Mouse (Mus musculus) midbrain, embryonic 12.5 days (tissue): ENCODE measurements around the gene Tbl1x. TPM values are rescaled to one million over a fixed set of nuclear protein-coding genes. Genes with fewer than 3 reads are reported as not detected.
"Not testable (repeated sequence)": the region's sequence is repeated elsewhere in the genome, so short reads cannot be mapped to it uniquely, and the experiment has no call there.

Experiments
- ATAC-seq: fragments of 200-750 bp; cut with Nextera tagmentation; 2 replicates; pipeline ENCODE4 v1.8.0; 2017; ENCODE audit warnings: low read depth, moderate TSS enrichment, moderate library complexity; ENCODE audit not compliant: low FRiP score
- H3K27ac ChIP-seq: fragments of 300-500 bp; sonication (generic); replicated peaks from 2 replicates; pipeline ENCODE4 v1.5.1; 2016; ENCODE audit warnings: mild to moderate bottlenecking
- H3K27me3 ChIP-seq: fragments of 300-500 bp; sonication (generic); 2 replicates; pipeline ENCODE4 v1.6.1; 2016; ENCODE audit warnings: mild to moderate bottlenecking
- H3K36me3 ChIP-seq: fragments of 300-500 bp; sonication (generic); 2 replicates; pipeline ENCODE4 v1.6.1; 2016
- H3K4me1 ChIP-seq: fragments of 300-500 bp; sonication (generic); 2 replicates; pipeline ENCODE4 v1.6.1; 2016
- H3K4me2 ChIP-seq: fragments of 300-500 bp; sonication (generic); replicated peaks from 2 replicates; pipeline ENCODE4 v1.6.1; 2016; ENCODE audit warnings: mild to moderate bottlenecking, moderate library complexity
- H3K4me3 ChIP-seq: fragments of 300-500 bp; sonication (generic); 2 replicates; pipeline ENCODE4 v1.5.1; 2016; ENCODE audit warnings: mild to moderate bottlenecking
- H3K9ac ChIP-seq: fragments of 300-500 bp; sonication (generic); replicated peaks from 2 replicates; pipeline ENCODE4 v1.6.1; 2016; ENCODE audit warnings: mild to moderate bottlenecking, moderate library complexity
- H3K9me3 ChIP-seq: fragments of 300-500 bp; sonication (generic); 2 replicates; pipeline ENCODE4 v1.6.1; 2016; ENCODE audit warnings: mild to moderate bottlenecking
- WGBS: fragments of 180-500 bp; shearing (Covaris S2); methylation state at CpG from one replicate; pipeline ENCODE4 v1.1.7; 2016; 5-methylcytosine and 5-hydroxymethylcytosine counted together
- polyA plus RNA-seq: library from polyadenylated mRNA; unstranded; fragments of >200 nt; fragmentation: Nextera tagmentation; extraction: Ambion mirVana; gene quantifications from 2 replicates; pipeline ENCODE4 v1.2.1, GENCODE M21; 2016

Gene Tbl1x
- polyA plus RNA-seq, 1 experiment from 2014 or later = 64.5 TPM

GRCm38 (mm10) chrX:77511994-77512485, 1.2 kb downstream of the Tbl1x start:
- peak overlapping the region; percentile 65 for H3K4me3 ChIP-seq
- H3K4me2 ChIP-seq = peak overlapping the region; percentile 56
- 0 out of 2 replicates have a peak, but pooled peaks cover 7% of the 10 kb centered on the region for H3K4me1 ChIP-seq
- H3K36me3 ChIP-seq = no peaks in the 10 kb centered on the region
- WGBS = 25% methylated on average over 12 of the region's 12 CpGs
- H3K9ac ChIP-seq = peak overlapping the region; percentile 75
- no peaks in the 10 kb centered on the region for H3K27me3 ChIP-seq
- H3K9me3 ChIP-seq = no peaks in the 10 kb centered on the region
- ATAC-seq = no peak
- peak overlapping the region; percentile 94 for H3K27ac ChIP-seq

GRCm38 (mm10) chrX:77517274-77518085, 6.7 kb downstream of the Tbl1x start:
- no peak for ATAC-seq
- H3K4me1 ChIP-seq = 0 out of 2 replicates have a peak, but pooled peaks cover 7% of the 10 kb centered on the region
- H3K4me3 ChIP-seq = no peak overlapping the region

DNA sequence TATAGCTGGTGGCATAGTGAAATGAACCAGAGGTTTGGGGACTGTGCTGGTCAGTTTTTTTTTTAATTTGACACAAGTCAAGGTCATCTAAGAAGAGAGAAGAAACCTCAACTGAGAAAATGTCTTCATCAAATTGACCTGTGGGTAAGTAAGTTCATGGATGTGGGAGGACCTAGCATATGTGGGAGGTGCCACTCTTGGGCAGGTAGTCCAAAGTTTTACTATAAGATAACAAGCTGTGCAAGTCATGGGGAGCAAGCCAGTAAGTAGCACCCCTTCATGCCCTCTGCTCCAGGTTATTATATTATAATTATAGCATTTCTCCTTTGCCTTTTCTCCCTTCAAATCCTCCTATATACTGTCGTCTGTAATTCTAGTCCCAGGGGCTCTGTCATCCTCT, 8.1 kb downstream of the Tbl1x start:
- Histone ChIP-seq H3K9ac (no peak overlapping the region), H3K9me3 (no peaks in the 10 kb centered on the region), H3K27ac (no peak overlapping the region), H3K36me3 (no peaks in the 10 kb centered on the region), H3K27me3 (no peaks in the 10 kb centered on the region), H3K4me1 (no peaks in the 10 kb centered on the region), H3K4me2 (no peak overlapping the region), H3K4me3 (no peak overlapping the region)
- ATAC-seq = no peak
- 69% methylated on average over 1 of the region's 1 CpGs for WGBS

More at GRCm38 (mm10) chrX:77517274-77518085, 6.7 kb downstream of the Tbl1x start:
- Histone ChIP-seq H3K27me3 (no peaks in the 10 kb centered on the region), H3K9me3 (no peaks in the 10 kb centered on the region), H3K27ac (no peak overlapping the region), H3K36me3 (no peaks in the 10 kb centered on the region), H3K4me2 (no peak overlapping the region), H3K9ac (no peak overlapping the region)
- 50% methylated on average over 8 of the region's 8 CpGs for WGBS

DNA sequence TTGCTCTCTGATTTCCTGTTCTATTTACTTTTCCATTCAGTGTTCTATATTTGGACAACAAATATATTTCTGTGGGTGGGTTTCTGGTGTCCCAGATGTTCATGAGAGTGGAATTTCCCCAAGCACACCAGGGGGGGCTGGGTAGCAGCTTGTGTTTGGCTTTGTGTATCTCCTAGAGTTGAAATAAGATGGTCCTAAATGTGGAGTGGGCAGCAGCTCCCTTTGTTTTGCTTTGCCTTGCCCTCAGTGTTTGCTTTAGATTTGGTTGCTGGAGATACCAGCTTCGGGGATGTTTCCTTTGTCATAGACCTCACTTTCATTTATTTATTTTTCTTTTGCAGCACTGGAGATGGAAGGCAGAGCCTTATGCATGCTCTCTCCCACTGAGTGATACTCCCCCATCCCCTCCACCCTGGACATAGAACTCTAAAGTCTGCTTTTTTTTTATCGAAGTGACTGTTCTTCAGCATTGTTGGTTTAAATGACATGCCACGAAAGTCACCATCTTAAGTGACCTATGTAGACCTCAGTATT, 12.1 kb downstream of the Tbl1x start:
- no peak for ATAC-seq
- no peak overlapping the region for H3K9ac ChIP-seq
- H3K27ac ChIP-seq = no peak overlapping the region
- no peaks in the 10 kb centered on the region for H3K9me3 ChIP-seq
- no peaks in the 10 kb centered on the region for H3K4me1 ChIP-seq
- H3K36me3 ChIP-seq = no peaks in the 10 kb centered on the region
- H3K27me3 ChIP-seq = no peaks in the 10 kb centered on the region
- 50% methylated on average over 3 of the region's 3 CpGs for WGBS
- no peak overlapping the region for H3K4me3 ChIP-seq
- H3K4me2 ChIP-seq = no peak overlapping the region

DNA sequence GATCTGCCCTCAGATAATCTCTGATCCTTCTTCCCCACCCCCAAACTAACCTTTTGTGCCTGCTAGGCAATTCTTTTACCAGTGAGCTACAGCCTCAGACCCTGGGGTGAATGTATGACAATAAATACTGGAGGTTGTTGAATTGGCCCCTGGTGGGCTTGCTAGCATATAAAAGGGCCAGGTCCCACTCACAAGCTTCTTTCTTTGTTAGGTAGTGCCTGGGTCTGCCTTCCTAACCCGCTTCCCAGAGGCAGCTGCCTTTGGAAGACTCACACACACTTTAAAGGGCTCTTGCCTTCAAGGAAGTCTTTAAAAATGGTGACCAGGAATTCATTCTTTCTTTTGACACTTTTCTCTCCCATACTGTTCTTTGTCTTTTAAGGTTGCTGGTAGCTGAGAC, 14.4 kb downstream of the Tbl1x start:
- Histone ChIP-seq H3K9ac (no peak overlapping the region), H3K4me2 (no peak overlapping the region), H3K27me3 (no peaks in the 10 kb centered on the region), H3K4me3 (no peak overlapping the region), H3K4me1 (no peaks in the 10 kb centered on the region), H3K36me3 (no peaks in the 10 kb centered on the region), H3K27ac (no peak overlapping the region), H3K9me3 (no peaks in the 10 kb centered on the region)
- no peak for ATAC-seq
- 21% methylated on average over 1 of the region's 1 CpGs for WGBS

- H3K4me2 ChIP-seq = no peak overlapping the region
- WGBS = 81% methylated on average over 1 of the region's 1 CpGs
- no peak overlapping the region for H3K9ac ChIP-seq
- no peaks in the 10 kb centered on the region for H3K9me3 ChIP-seq
- no peaks in the 10 kb centered on the region for H3K36me3 ChIP-seq
- H3K4me3 ChIP-seq = no peak overlapping the region
- no peaks in the 10 kb centered on the region for H3K4me1 ChIP-seq
- ATAC-seq = no peak
- no peaks in the 10 kb centered on the region for H3K27me3 ChIP-seq
- no peak overlapping the region for H3K27ac ChIP-seq
These were observed 17.6 kb downstream of the Tbl1x start for GRCm38 (mm10) chrX:77528401-77528800.

DNA sequence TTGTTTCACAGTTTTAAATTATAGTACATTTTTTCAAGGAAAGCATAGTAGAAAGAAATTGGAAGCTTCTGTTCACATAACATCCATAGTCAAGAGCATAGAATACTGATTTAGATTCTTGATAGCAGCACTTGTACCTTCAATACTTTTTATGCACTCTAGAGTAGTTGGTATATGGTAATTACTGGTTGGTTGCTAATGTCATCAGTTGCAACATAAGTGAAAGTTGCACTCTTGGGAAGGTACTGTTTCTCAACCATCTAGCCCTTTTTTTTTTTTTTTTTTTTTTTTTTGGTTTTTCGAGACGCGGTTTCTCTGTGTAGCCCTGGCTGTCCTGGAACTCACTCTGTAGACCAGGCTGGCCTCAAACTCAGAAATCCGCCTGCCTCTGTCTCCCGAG, 20.2 kb downstream of the Tbl1x start:
- no peak for ATAC-seq
- Histone ChIP-seq H3K36me3 (no peaks in the 10 kb centered on the region), H3K4me1 (no peaks in the 10 kb centered on the region), H3K9ac (no peak overlapping the region), H3K27me3 (no peaks in the 10 kb centered on the region), H3K27ac (no peak overlapping the region), H3K4me3 (no peak overlapping the region), H3K4me2 (no peak overlapping the region), H3K9me3 (no peaks in the 10 kb centered on the region)
- 88% methylated on average over 2 of the region's 5 CpGs for WGBS

GRCm38 (mm10) chrX:77533922-77534321, 23.1 kb downstream of the Tbl1x start:
- Histone ChIP-seq H3K36me3 (no peaks in the 10 kb centered on the region), H3K27ac (no peak overlapping the region), H3K4me1 (no peaks in the 10 kb centered on the region), H3K9ac (no peak overlapping the region), H3K4me3 (no peak overlapping the region), H3K27me3 (no peaks in the 10 kb centered on the region), H3K9me3 (no peaks in the 10 kb centered on the region), H3K4me2 (no peak overlapping the region)
- WGBS = 71% methylated on average over 2 of the region's 2 CpGs
- ATAC-seq = no peak

GRCm38 (mm10) chrX:77539770-77540169, 29.0 kb downstream of the Tbl1x start:
- not testable (repeated sequence) for H3K27ac ChIP-seq, H3K4me2 ChIP-seq, ATAC-seq, H3K4me3 ChIP-seq, H3K27me3 ChIP-seq, H3K36me3 ChIP-seq, H3K9me3 ChIP-seq, H3K4me1 ChIP-seq, H3K9ac ChIP-seq
- 85% methylated on average over 4 of the region's 4 CpGs for WGBS

GRCm38 (mm10) chrX:77544003-77544402, 33.2 kb downstream of the Tbl1x start:
- Histone ChIP-seq H3K4me3 (no peak overlapping the region), H3K4me2 (no peak overlapping the region), H3K27me3 (no peaks in the 10 kb centered on the region), H3K9ac (no peak overlapping the region), H3K4me1 (no peaks in the 10 kb centered on the region), H3K36me3 (no peaks in the 10 kb centered on the region), H3K27ac (no peak overlapping the region), H3K9me3 (no peaks in the 10 kb centered on the region)
- ATAC-seq = no peak

DNA sequence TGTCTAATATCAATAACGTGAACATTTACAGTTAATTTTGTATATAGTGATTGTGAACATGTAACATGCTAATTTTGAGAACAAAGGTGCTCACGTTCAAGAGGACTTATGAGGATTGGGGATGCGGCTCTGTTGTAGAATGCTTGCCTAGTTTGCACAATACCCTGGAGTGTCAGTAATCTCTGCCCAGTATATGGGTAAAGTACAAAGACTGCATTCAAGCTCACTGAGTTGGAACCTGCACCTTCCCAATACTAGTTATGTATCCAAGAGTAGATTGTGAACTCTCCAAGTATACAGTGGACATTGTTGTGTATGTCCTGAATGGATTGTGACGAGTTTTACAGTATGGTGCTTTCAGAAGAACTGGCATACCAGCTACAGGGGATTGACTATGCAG, 33.7 kb downstream of the Tbl1x start:
- Histone ChIP-seq H3K9ac (no peak overlapping the region), H3K27me3 (no peaks in the 10 kb centered on the region), H3K4me2 (no peak overlapping the region), H3K27ac (no peak overlapping the region), H3K36me3 (no peaks in the 10 kb centered on the region), H3K4me3 (no peak overlapping the region), H3K9me3 (no peaks in the 10 kb centered on the region), H3K4me1 (no peaks in the 10 kb centered on the region)
- ATAC-seq = no peak
- 67% methylated on average over 4 of the region's 4 CpGs for WGBS

GRCm38 (mm10) chrX:77545362-77546078, 34.7 kb downstream of the Tbl1x start:
- H3K9ac ChIP-seq = no peak overlapping the region
- no peaks in the 10 kb centered on the region for H3K9me3 ChIP-seq
- H3K27ac ChIP-seq = no peak overlapping the region
- H3K4me1 ChIP-seq = no peaks in the 10 kb centered on the region
- no peaks in the 10 kb centered on the region for H3K36me3 ChIP-seq
- no peak for ATAC-seq
- H3K4me3 ChIP-seq = no peak overlapping the region
- H3K4me2 ChIP-seq = no peak overlapping the region
- H3K27me3 ChIP-seq = no peaks in the 10 kb centered on the region
